Mouse (Mus musculus) CH12.LX (cell line): ENCODE data around the gene Stat5b. TPM values are rescaled to one million over a fixed set of nuclear protein-coding genes. Genes with fewer than 3 reads are reported as not detected.

Experiments used
- DNase-seq: peaks from one replicate; pipeline ENCODE4 v3.0.0-alpha.2; 2013; ENCODE audit errors: extremely low read depth
- H3K27ac ChIP-seq: 2 replicates; pipeline ENCODE4 v1.5.1; 2012; ENCODE audit warnings: low read depth, mild to moderate bottlenecking, control low read depth, moderate library complexity; ENCODE audit not compliant: insufficient read depth
- H3K27me3 ChIP-seq: replicated peaks from 2 replicates; pipeline ENCODE3; 2012; ENCODE audit warnings: inconsistent platforms
- H3K36me3 ChIP-seq, 2 experiments: replicated peaks in 1 of 2; 2 replicates each; pipeline versions ENCODE3 to v1.6.1; 2012; ENCODE audit warnings: inconsistent platforms in 1 of 2, low read length in 1 of 2, mild to moderate bottlenecking in 1 of 2, mixed read lengths in 1 of 2, moderate library complexity in 1 of 2; ENCODE audit not compliant: control insufficient read depth in 1 of 2, insufficient read depth in 1 of 2
- H3K4me1 ChIP-seq, 2 experiments: 2 replicates each; pipeline ENCODE4 v1.6.1; 2012; ENCODE audit warnings: inconsistent platforms in 1 of 2, moderate library complexity in 1 of 2; ENCODE audit not compliant: insufficient read depth in 2 of 2, control insufficient read depth in 1 of 2
- H3K4me2 ChIP-seq: 2 replicates; pipeline ENCODE4 v1.6.1; 2012; ENCODE audit warnings: low read depth, mild to moderate bottlenecking, control low read depth; ENCODE audit not compliant: poor library complexity, insufficient read depth, severe bottlenecking
- H3K4me3 ChIP-seq, 3 experiments: fragments of 150-350 bp in 1 of 3; sonication (generic) in 1 of 3; replicated peaks in 1 of 3; 2 replicates each; pipeline versions ENCODE3 to v1.5.1; 2011 to 2012; ENCODE audit warnings: low read depth in 2 of 3, low read length in 2 of 3, mild to moderate bottlenecking in 2 of 3, moderate library complexity in 2 of 3, control low read depth in 1 of 3, improper control_type of control experiment in 1 of 3, inconsistent platforms in 1 of 3, mixed read lengths in 1 of 3; ENCODE audit not compliant: poor library complexity in 1 of 3
- H3K79me2 ChIP-seq: replicated peaks from 2 replicates; pipeline ENCODE4 v1.6.1; 2012; ENCODE audit warnings: mild to moderate bottlenecking, moderate library complexity; ENCODE audit not compliant: control insufficient read depth, poor library complexity, insufficient read depth, severe bottlenecking; ENCODE audit errors: extremely low read depth
- H3K9ac ChIP-seq: 2 replicates; pipeline ENCODE4 v1.6.1; 2012; ENCODE audit warnings: low read depth, mild to moderate bottlenecking, control low read depth, moderate library complexity; ENCODE audit not compliant: insufficient read depth
- H3K9me3 ChIP-seq: replicated peaks from 2 replicates; pipeline ENCODE3; 2012; ENCODE audit warnings: low read length, inconsistent platforms, mixed read lengths
- BHLHE40 ChIP-seq: IDR thresholded peaks from 2 replicates; pipeline ENCODE4 v1.6.1; 2011; ENCODE audit warnings: mild to moderate bottlenecking, low read depth, low read length, improper control_type of control experiment
- CHD1 ChIP-seq: IDR thresholded peaks from 2 replicates; pipeline ENCODE4 v1.6.1; 2012; ENCODE audit warnings: low read depth, low read length, improper control_type of control experiment, inconsistent platforms
- CHD2 ChIP-seq: IDR thresholded peaks from 2 replicates; pipeline ENCODE4 v1.6.1; 2011; ENCODE audit warnings: low read length, improper control_type of control experiment
- CTCF ChIP-seq, 2 experiments: IDR thresholded peaks in 1 of 2; conservative IDR thresholded peaks in 1 of 2; 2 replicates each; pipeline ENCODE4 v1.5.1; 2011 to 2012; ENCODE audit warnings: low read depth in 2 of 2, low read length in 2 of 2, improper control_type of control experiment in 1 of 2, inconsistent platforms in 1 of 2, mild to moderate bottlenecking in 1 of 2, moderate library complexity in 1 of 2
- ELF1 ChIP-seq: IDR thresholded peaks from 2 replicates; pipeline ENCODE4 v1.6.1; 2014; ENCODE audit warnings: low read depth, mild to moderate bottlenecking, inconsistent platforms, low read length, improper control_type of control experiment
- IRF4 ChIP-seq: IDR thresholded peaks from 2 replicates; pipeline ENCODE4 v1.6.1; 2014; ENCODE audit warnings: low read depth, mild to moderate bottlenecking, inconsistent platforms, low read length, improper control_type of control experiment
- JUN ChIP-seq: IDR thresholded peaks from 2 replicates; pipeline ENCODE4 v1.6.1; 2011; ENCODE audit warnings: low read depth, mild to moderate bottlenecking, low read length, improper control_type of control experiment, moderate library complexity; ENCODE audit not compliant: insufficient read depth
- JUND ChIP-seq: conservative IDR thresholded peaks from 2 replicates; pipeline ENCODE4 v1.6.1; 2011; ENCODE audit warnings: low read depth, low read length, improper control_type of control experiment
- KAT2A ChIP-seq: IDR thresholded peaks from 2 replicates; pipeline ENCODE4 v1.6.1; 2012; ENCODE audit warnings: low read length, improper control_type of control experiment, inconsistent platforms; ENCODE audit not compliant: insufficient replicate concordance
- MAFK ChIP-seq: IDR thresholded peaks from 2 replicates; pipeline ENCODE4 v1.6.1; 2011; ENCODE audit warnings: low read length, improper control_type of control experiment; ENCODE audit not compliant: insufficient replicate concordance
- MAX ChIP-seq: IDR thresholded peaks from 2 replicates; pipeline ENCODE4 v1.6.1; 2011; ENCODE audit warnings: low read length, improper control_type of control experiment
- MAZ ChIP-seq: IDR thresholded peaks from 2 replicates; pipeline ENCODE4 v1.6.1; 2012; ENCODE audit warnings: low read depth, mild to moderate bottlenecking, inconsistent platforms, low read length, improper control_type of control experiment, moderate library complexity
- MYC ChIP-seq: IDR thresholded peaks from 2 replicates; pipeline ENCODE4 v1.6.1; 2011; ENCODE audit warnings: low read depth, mild to moderate bottlenecking, improper control_type of control experiment, low read length
- NELFE ChIP-seq: IDR thresholded peaks from 2 replicates; pipeline ENCODE4 v1.6.1; 2011; ENCODE audit warnings: low read depth, low read length, improper control_type of control experiment
- NRF1 ChIP-seq: IDR thresholded peaks from 2 replicates; pipeline ENCODE4 v1.6.1; 2014; ENCODE audit warnings: low read depth, mild to moderate bottlenecking, inconsistent platforms, low read length, improper control_type of control experiment, moderate library complexity
- PAX5 ChIP-seq: IDR thresholded peaks from 2 replicates; pipeline ENCODE4 v1.6.1; 2012; ENCODE audit warnings: low read length, inconsistent platforms, mixed read lengths
- POLR2A ChIP-seq: IDR thresholded peaks from 2 replicates; pipeline ENCODE4 v1.6.1; 2011; ENCODE audit warnings: low read depth, mild to moderate bottlenecking, improper control_type of control experiment, low read length
- RCOR1 ChIP-seq: conservative IDR thresholded peaks from 2 replicates; pipeline ENCODE4 v1.6.1; 2012; ENCODE audit warnings: low read depth, mild to moderate bottlenecking, inconsistent platforms, low read length, improper control_type of control experiment
- TBP ChIP-seq: conservative IDR thresholded peaks from 2 replicates; pipeline ENCODE4 v1.6.1; 2011; ENCODE audit warnings: low read depth, low read length, improper control_type of control experiment
- UBTF ChIP-seq: IDR thresholded peaks from 2 replicates; pipeline ENCODE4 v1.6.1; 2012; ENCODE audit warnings: low read depth, mild to moderate bottlenecking, inconsistent platforms, low read length, improper control_type of control experiment, moderate library complexity
- USF1 ChIP-seq: IDR thresholded peaks from 2 replicates; pipeline ENCODE4 v1.6.1; 2014; ENCODE audit warnings: low read depth, mild to moderate bottlenecking, inconsistent platforms, low read length, improper control_type of control experiment
- USF2 ChIP-seq: conservative IDR thresholded peaks from 2 replicates; pipeline ENCODE4 v1.6.1; 2011; ENCODE audit warnings: low read depth, low read length, improper control_type of control experiment
- ZC3H11A ChIP-seq: IDR thresholded peaks from 2 replicates; pipeline ENCODE4 v1.6.1; 2012; ENCODE audit warnings: low read depth, mild to moderate bottlenecking, inconsistent platforms, low read length, improper control_type of control experiment
- ZMIZ1 ChIP-seq: IDR thresholded peaks from 2 replicates; pipeline ENCODE4 v1.6.1; 2012; ENCODE audit warnings: low read depth, mild to moderate bottlenecking, inconsistent platforms, low read length, improper control_type of control experiment
- ZNF384 ChIP-seq: IDR thresholded peaks from 2 replicates; pipeline ENCODE4 v1.6.1; 2012; ENCODE audit warnings: low read depth, low read length, improper control_type of control experiment, inconsistent platforms
- dilution Hi-C: fragments of 300-500 bp; cut with MboI; formaldehyde crosslinking; loops from 2 replicates; pipeline ENCODE4 v1.14.3; 2020; ENCODE audit warnings: low sequenced_read_pairs; ENCODE audit not compliant: extremely low pct_unique_long_range_greater_than_20kb, extremely low pct_ligation_motif_present
- in situ Hi-C: fragments of 300-500 bp; cut with MboI; formaldehyde crosslinking; loops from 3 replicates; pipeline ENCODE4 v1.14.3; 2019; ENCODE audit warnings: low sequenced_read_pairs, low pct_ligation_motif_present, low pct_unique_long_range_greater_than_20kb, mixed read lengths
- polyA plus RNA-seq: library from polyadenylated mRNA; unstranded; fragments of >175 nt; gene quantifications from 2 replicates; pipeline ENCODE4 v1.2.1, GENCODE M21; 2012; ENCODE audit warnings: low read depth; ENCODE audit not compliant: insufficient read length
- total RNA-seq, 2 experiments: library from RNA; depleted of rRNA; stranded (reverse); fragments of 300-350 nt in 1 of 2; fragments of >200 nt in 1 of 2; gene quantifications; 2 replicates each; pipeline ENCODE4 v1.2.3; 2012 to 2014

Gene Stat5b
- total and polyA plus RNA-seq, 3 experiments: 11.4 to 24.4 (median 14.0) TPM

DNA sequence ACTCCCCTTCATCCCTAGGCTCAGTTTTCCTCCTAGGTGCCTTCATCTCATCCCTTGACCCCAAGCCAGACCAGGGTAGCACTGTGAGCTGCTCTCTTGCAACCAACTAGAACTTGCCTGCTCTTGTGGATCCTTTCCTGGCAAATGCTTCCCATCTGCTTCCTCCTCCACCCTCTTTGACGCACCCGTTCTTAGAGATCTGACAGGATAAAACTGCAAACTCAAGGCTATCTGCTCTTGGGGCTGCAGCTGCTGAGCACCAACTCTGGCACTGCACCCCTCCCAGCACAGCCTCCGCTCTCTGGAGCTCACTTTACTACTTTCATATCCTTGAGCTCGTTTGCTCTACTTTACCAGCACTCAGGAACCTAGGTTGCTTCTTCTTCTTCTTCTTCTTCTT, 101.9 kb downstream of the Stat5b start:
- TF ChIP-seq MAZ (no peak), CHD2 (no peak), JUN (no peak), MAFK (no peak), USF2 (no peak), POLR2A (no peak), ZC3H11A (no peak), USF1 (no peak), PAX5 (no peak), ELF1 (no peak), IRF4 (no peak), TBP (no peak), CHD1 (no peak), ZMIZ1 (no peak), BHLHE40 (no peak), NELFE (no peak), CTCF (conservative IDR thresholded peaks at IDR 0.05 in 1 of 2, IDR thresholded peaks at IDR 0.05 in 1 of 2; ENCODE audit: low read depth in 2 of 2, low read length in 2 of 2) (no peak), RCOR1 (no peak), NRF1 (no peak)
- Histone ChIP-seq H3K36me3 (peaks cover 27 to 90% of the 10 kb centered on the region in 2 experiments), H3K4me1 (0 out of 4 replicates have a peak, but pooled peaks cover 0 to 3% of the 10 kb centered on the region in 2 experiments), H3K27me3 (no peaks in the 10 kb centered on the region), H3K9ac (no peak overlapping the region), H3K79me2 (no peaks in the 10 kb centered on the region), H3K4me3 (no peak overlapping the region), H3K27ac (no peak overlapping the region), H3K9me3 (peaks cover 3% of the 10 kb centered on the region), H3K4me2 (no peak overlapping the region)
- dilution Hi-C loops: no loop called here
- DNase-seq: no peak
- in situ Hi-C loops: no loop called here

DNA sequence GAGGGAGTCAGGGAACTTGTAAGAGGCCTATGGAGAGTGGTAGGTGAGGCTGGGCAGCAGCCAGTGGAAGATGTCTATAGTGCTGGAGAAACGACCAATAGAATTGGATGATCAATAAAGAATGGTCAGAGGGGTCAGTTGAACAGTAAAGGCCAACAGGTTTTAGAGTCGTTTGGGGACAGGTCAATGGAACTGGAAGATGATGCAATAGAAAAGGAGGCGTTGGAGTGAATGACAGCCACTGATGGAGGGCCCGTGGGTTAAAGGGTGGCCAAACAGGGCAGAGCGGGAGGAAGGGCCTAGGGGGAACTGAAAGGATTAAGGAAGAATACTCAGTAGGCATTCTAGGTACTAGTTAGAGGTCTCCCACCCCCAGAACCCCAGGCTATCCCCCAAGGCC, 103.4 kb downstream of the Stat5b start:
- H3K9ac ChIP-seq: no peak overlapping the region
- no peaks in the 10 kb centered on the region for H3K27me3 ChIP-seq
- no peak overlapping the region for H3K4me3 ChIP-seq
- peaks cover 24 to 89% of the 10 kb centered on the region in 2 experiments for H3K36me3 ChIP-seq
- no peak overlapping the region for H3K27ac ChIP-seq
- 0 out of 4 replicates have a peak, but pooled peaks cover 0 to 3% of the 10 kb centered on the region in 2 experiments for H3K4me1 ChIP-seq
- H3K79me2 ChIP-seq: no peaks in the 10 kb centered on the region
- dilution Hi-C loops: no loop called here
- in situ Hi-C loops: no loop called here
- no peak for DNase-seq
- peaks cover 3% of the 10 kb centered on the region for H3K9me3 ChIP-seq
- TF ChIP-seq CHD1 (no peak), PAX5 (no peak), ZC3H11A (no peak), JUND (no peak), MAZ (no peak), TBP (no peak), MAX (no peak), UBTF (no peak), USF1 (no peak), JUN (no peak), KAT2A (no peak), NRF1 (no peak), MYC (no peak), ZNF384 (no peak)
- H3K4me2 ChIP-seq: no peak overlapping the region
